Mouse (Mus musculus) hindbrain, embryonic 11.5 days (tissue): ENCODE results near the gene Ccdc96. TPM values are rescaled to one million over a fixed set of nuclear protein-coding genes. Genes with fewer than 3 reads are reported as not detected.

Experiments used
- ATAC-seq: fragments of 200-750 bp; cut with Nextera tagmentation; 2 replicates; pipeline ENCODE4 v1.8.0; 2017; ENCODE audit warnings: mild to moderate bottlenecking, moderate TSS enrichment, moderate library complexity; ENCODE audit not compliant: low FRiP score
- DNase-seq: peaks from one replicate; pipeline ENCODE4 v3.0.0-alpha.2; 2015; ENCODE audit warnings: low spot score
- H3K27ac ChIP-seq: fragments of 300-500 bp; sonication (generic); 2 replicates; pipeline ENCODE4 v1.5.1; 2014; ENCODE audit warnings: mild to moderate bottlenecking, low read depth, low read length
- H3K27me3 ChIP-seq: fragments of 300-500 bp; sonication (generic); 2 replicates; pipeline ENCODE4 v1.6.1; 2014; ENCODE audit warnings: mild to moderate bottlenecking, low read length, moderate library complexity, mixed read lengths; ENCODE audit not compliant: control insufficient read depth, insufficient read depth
- H3K36me3 ChIP-seq: fragments of 300-500 bp; sonication (generic); 2 replicates; pipeline ENCODE4 v1.6.1; 2014; ENCODE audit warnings: mild to moderate bottlenecking, low read length, moderate library complexity, mixed read lengths; ENCODE audit not compliant: control insufficient read depth, insufficient read depth
- H3K4me1 ChIP-seq: fragments of 300-500 bp; sonication (generic); replicated peaks from 2 replicates; pipeline ENCODE4 v1.6.1; 2014; ENCODE audit warnings: low read length, mixed read lengths; ENCODE audit not compliant: control insufficient read depth, insufficient read depth
- H3K4me2 ChIP-seq: fragments of 300-500 bp; sonication (generic); replicated peaks from 2 replicates; pipeline ENCODE4 v1.6.1; 2014; ENCODE audit warnings: mild to moderate bottlenecking, low read depth, low read length
- H3K4me3 ChIP-seq: fragments of 300-500 bp; sonication (generic); 2 replicates; pipeline ENCODE4 v1.5.1; 2014; ENCODE audit warnings: low read depth, low read length
- H3K9ac ChIP-seq: fragments of 300-500 bp; sonication (generic); 2 replicates; pipeline ENCODE4 v1.6.1; 2014; ENCODE audit warnings: low read depth, low read length
- H3K9me3 ChIP-seq: fragments of 300-500 bp; sonication (generic); 2 replicates; pipeline ENCODE4 v1.6.1; 2016; ENCODE audit warnings: low read length; ENCODE audit not compliant: control insufficient read depth
- WGBS: fragments of 180-500 bp; shearing (Covaris S2); extraction: QIAGEN DNeasy Blood & Tissue Kit; methylation state at CpG from one replicate; pipeline ENCODE4 v1.1.7; 2014; 5-methylcytosine and 5-hydroxymethylcytosine counted together
- polyA plus RNA-seq: library from polyadenylated mRNA; unstranded; fragments of >200 nt; fragmentation: Nextera tagmentation; extraction: Ambion mirVana; gene quantifications from 2 replicates; pipeline ENCODE4 v1.2.1, GENCODE M21; 2014

Gene Ccdc96
- polyA plus RNA-seq, 1 experiment from 2014 or later = 3.6 TPM

- Histone ChIP-seq H3K36me3 (peaks cover 3% of the 10 kb centered on the region; the same call in 1 of the 2 replicates), H3K4me3 (peak within 1 kb of the TSS; percentile 98), H3K4me2 (peak within 1 kb of the TSS; percentile 88), H3K9me3 (no peaks in the 10 kb centered on the region), H3K9ac (peak within 1 kb of the TSS; percentile 83), H3K4me1 (0 out of 2 replicates have a peak, but pooled peaks cover 3% of the 10 kb centered on the region), H3K27ac (peak within 1 kb of the TSS; percentile 24; the same call in 1 of the 2 replicates), H3K27me3 (no peaks in the 10 kb centered on the region)
- ATAC-seq = peak; percentile 96
- WGBS = under 1% methylated on average over 67 of the region's 68 CpGs
- peak; percentile 98 for DNase-seq
Measured at GRCm38 (mm10) chr5:36464709-36465661, 19.4 kb upstream of the Ccdc96 start, which contains the start of gene Grpel1. Gene Grpel1, plus strand, starts transcription at chr5:36464998.

GRCm38 (mm10) chr5:36465889-36466288 is 18.5 kb upstream of the Ccdc96 start:
- peak overlapping the region; percentile 83; the same call in 1 of the 2 replicates for H3K9ac ChIP-seq
- no peaks in the 10 kb centered on the region for H3K27me3 ChIP-seq
- H3K4me1 ChIP-seq = 0 out of 2 replicates have a peak, but pooled peaks cover 3% of the 10 kb centered on the region
- H3K4me3 ChIP-seq = peak overlapping the region; percentile 98
- no peak overlapping the region for H3K27ac ChIP-seq
- no peak for ATAC-seq
- WGBS = 35% methylated on average over 8 of the region's 8 CpGs
- no peak for DNase-seq
- H3K36me3 ChIP-seq = peaks cover 3% of the 10 kb centered on the region; the same call in 1 of the 2 replicates
- H3K4me2 ChIP-seq = peak overlapping the region; percentile 88
- no peaks in the 10 kb centered on the region for H3K9me3 ChIP-seq

- Histone ChIP-seq H3K9ac (no peak overlapping the region), H3K27ac (no peak overlapping the region), H3K27me3 (no peaks in the 10 kb centered on the region), H3K4me2 (no peak overlapping the region), H3K9me3 (no peaks in the 10 kb centered on the region), H3K4me1 (no peaks in the 10 kb centered on the region), H3K36me3 (peaks cover 8% of the 10 kb centered on the region; the same call in 1 of the 2 replicates), H3K4me3 (no peak overlapping the region)
- ATAC-seq (no peak), DNase-seq (no peak)
- 93% methylated on average over 8 of the region's 8 CpGs for WGBS
Measured at GRCm38 (mm10) chr5:36471206-36471605, 13.2 kb upstream of the Ccdc96 start.

- Histone ChIP-seq H3K4me2 (no peak overlapping the region), H3K9me3 (no peaks in the 10 kb centered on the region), H3K36me3 (peaks cover 8% of the 10 kb centered on the region; the same call in 1 of the 2 replicates), H3K4me3 (no peak overlapping the region), H3K9ac (no peak overlapping the region), H3K27me3 (no peaks in the 10 kb centered on the region), H3K4me1 (no peaks in the 10 kb centered on the region), H3K27ac (no peak overlapping the region)
- 85% methylated on average over 4 of the region's 4 CpGs for WGBS
- DNase-seq (no peak), ATAC-seq (no peak)
Measured at GRCm38 (mm10) chr5:36472876-36473655, 11.3 kb upstream of the Ccdc96 start.

GRCm38 (mm10) chr5:36474283-36474682 is 10.1 kb upstream of the Ccdc96 start:
- Histone ChIP-seq H3K4me2 (no peak overlapping the region), H3K27ac (no peak overlapping the region), H3K4me1 (no peaks in the 10 kb centered on the region), H3K4me3 (no peak overlapping the region), H3K9ac (no peak overlapping the region), H3K9me3 (no peaks in the 10 kb centered on the region), H3K27me3 (no peaks in the 10 kb centered on the region), H3K36me3 (peaks cover 8% of the 10 kb centered on the region; the same call in 1 of the 2 replicates)
- DNase-seq (peak; percentile 85), ATAC-seq (no peak)
- 89% methylated on average over 5 of the region's 5 CpGs for WGBS

GRCm38 (mm10) chr5:36477486-36477885 is 6.9 kb upstream of the Ccdc96 start:
- ATAC-seq = no peak
- no peaks in the 10 kb centered on the region for H3K36me3 ChIP-seq

GRCm38 (mm10) chr5:36478540-36479420 is 5.6 kb upstream of the Ccdc96 start:
- H3K36me3 ChIP-seq = no peaks in the 10 kb centered on the region
- ATAC-seq = no peak
- H3K27ac ChIP-seq = no peak overlapping the region
- DNase-seq = no peak
- H3K4me3 ChIP-seq = no peak overlapping the region
- no peaks in the 10 kb centered on the region for H3K27me3 ChIP-seq
- WGBS = 91% methylated on average over 6 of the region's 6 CpGs
- H3K9ac ChIP-seq = no peak overlapping the region
- 0 out of 2 replicates have a peak, but pooled peaks cover 7% of the 10 kb centered on the region for H3K4me1 ChIP-seq
- H3K9me3 ChIP-seq = no peaks in the 10 kb centered on the region
- no peak overlapping the region for H3K4me2 ChIP-seq

More at GRCm38 (mm10) chr5:36477486-36477885, 6.9 kb upstream of the Ccdc96 start:
- Histone ChIP-seq H3K9ac (no peak overlapping the region), H3K4me1 (0 out of 2 replicates have a peak, but pooled peaks cover under 1% of the 10 kb centered on the region), H3K27ac (no peak overlapping the region), H3K27me3 (no peaks in the 10 kb centered on the region), H3K4me2 (no peak overlapping the region), H3K9me3 (no peaks in the 10 kb centered on the region), H3K4me3 (no peak overlapping the region)
- 95% methylated on average over 3 of the region's 3 CpGs for whole genome bisulfite sequencing
- no peak for DNase-seq

- H3K9ac ChIP-seq = no peak overlapping the region
- 72% methylated on average over 2 of the region's 2 CpGs for WGBS
- H3K4me3 ChIP-seq = no peak overlapping the region
- DNase-seq = no peak
- no peaks in the 10 kb centered on the region for H3K36me3 ChIP-seq
- H3K27ac ChIP-seq = no peak overlapping the region
- H3K9me3 ChIP-seq = no peaks in the 10 kb centered on the region
- no peaks in the 10 kb centered on the region for H3K27me3 ChIP-seq
- no peak for ATAC-seq
- H3K4me2 ChIP-seq = no peak overlapping the region
- peaks cover 7% of the 10 kb centered on the region; the same call in 1 of the 2 replicates for H3K4me1 ChIP-seq
Measured at GRCm38 (mm10) chr5:36479735-36480134, 4.7 kb upstream of the Ccdc96 start.
